Mouse (Mus musculus) testis, adult 2 months (tissue): ENCODE data around the gene Glipr1. TPM values are rescaled to one million over a fixed set of nuclear protein-coding genes. Genes with fewer than 3 reads are reported as not detected.

ENCODE experiments used
- H3K27ac ChIP-seq: fragments of 200-500 bp; 2 replicates; pipeline ENCODE4 v1.5.1; 2012; ENCODE audit warnings: low read depth, low read length; ENCODE audit not compliant: control insufficient read depth, insufficient read depth
- H3K27me3 ChIP-seq: fragments of 200-500 bp; 2 replicates; pipeline ENCODE4 v1.6.1; 2012; ENCODE audit warnings: mild to moderate bottlenecking, low read length, moderate library complexity; ENCODE audit not compliant: control insufficient read depth, insufficient read depth
- H3K36me3 ChIP-seq: fragments of 200-500 bp; 2 replicates; pipeline ENCODE4 v1.6.1; 2012; ENCODE audit warnings: mild to moderate bottlenecking, low read length; ENCODE audit not compliant: control insufficient read depth, insufficient read depth
- H3K4me1 ChIP-seq: fragments of 200-500 bp; 2 replicates; pipeline ENCODE4 v1.6.1; 2012; ENCODE audit warnings: low read length; ENCODE audit not compliant: control insufficient read depth, insufficient read depth
- H3K4me3 ChIP-seq: fragments of 200-500 bp; 2 replicates; pipeline ENCODE4 v1.5.1; 2012; ENCODE audit warnings: low read depth, mild to moderate bottlenecking, low read length, moderate library complexity, mixed read lengths; ENCODE audit not compliant: control insufficient read depth
- CTCF ChIP-seq: fragments of 200-500 bp; IDR thresholded peaks from 2 replicates; pipeline ENCODE4 v1.5.1; 2012; ENCODE audit warnings: low read depth, mild to moderate bottlenecking, inconsistent platforms, low read length, moderate library complexity; ENCODE audit not compliant: control insufficient read depth, insufficient read depth, insufficient replicate concordance
- POLR2A ChIP-seq: fragments of 200-500 bp; IDR thresholded peaks from 2 replicates; pipeline ENCODE4 v1.6.1; 2012; ENCODE audit warnings: low read depth, mild to moderate bottlenecking, inconsistent platforms, low read length, moderate library complexity; ENCODE audit not compliant: control insufficient read depth
- polyA plus RNA-seq: library from polyadenylated mRNA; depleted of rRNA; stranded (reverse); fragments of >200 nt; gene quantifications from 2 replicates; pipeline ENCODE4 v1.2.3, GENCODE M21; 2012

Glipr1 gene
- polyA plus RNA-seq, 1 experiment: 1.0 TPM

DNA sequence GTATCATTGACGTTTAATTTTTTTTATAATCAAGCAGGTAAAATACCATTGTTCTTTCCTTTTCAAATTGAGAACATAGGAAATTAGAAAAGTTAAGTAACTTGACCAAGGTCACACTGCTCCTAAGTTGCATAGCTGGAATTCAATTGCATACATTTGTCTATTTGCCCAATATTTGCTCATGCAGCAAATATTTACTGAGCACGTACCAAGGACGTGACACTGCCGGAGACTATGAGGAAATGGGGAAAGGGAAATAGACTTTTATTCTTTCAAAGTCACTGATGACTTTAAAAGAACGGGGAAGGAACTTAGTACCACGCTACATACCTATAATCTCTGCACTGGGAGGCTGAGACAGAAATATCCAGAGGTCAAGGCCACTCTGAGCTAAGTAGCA lies 42.0 kb downstream of the Glipr1 start:
- H3K36me3 ChIP-seq: no peaks in the 10 kb centered on the region
- H3K4me1 ChIP-seq: no peaks in the 10 kb centered on the region
- TF ChIP-seq POLR2A (no peak), CTCF (no peak)
- H3K4me3 ChIP-seq: no peak overlapping the region
- no peak overlapping the region for H3K27ac ChIP-seq
- H3K27me3 ChIP-seq: no peaks in the 10 kb centered on the region

- H3K4me1 ChIP-seq: no peaks in the 10 kb centered on the region
- H3K36me3 ChIP-seq: no peaks in the 10 kb centered on the region
- no peak overlapping the region for H3K27ac ChIP-seq
- TF ChIP-seq POLR2A (no peak), CTCF (no peak)
- no peak overlapping the region for H3K4me3 ChIP-seq
- no peaks in the 10 kb centered on the region for H3K27me3 ChIP-seq
Observed at GRCm38 (mm10) chr10:111959353-111959752, 43.1 kb downstream of the Glipr1 start.

DNA sequence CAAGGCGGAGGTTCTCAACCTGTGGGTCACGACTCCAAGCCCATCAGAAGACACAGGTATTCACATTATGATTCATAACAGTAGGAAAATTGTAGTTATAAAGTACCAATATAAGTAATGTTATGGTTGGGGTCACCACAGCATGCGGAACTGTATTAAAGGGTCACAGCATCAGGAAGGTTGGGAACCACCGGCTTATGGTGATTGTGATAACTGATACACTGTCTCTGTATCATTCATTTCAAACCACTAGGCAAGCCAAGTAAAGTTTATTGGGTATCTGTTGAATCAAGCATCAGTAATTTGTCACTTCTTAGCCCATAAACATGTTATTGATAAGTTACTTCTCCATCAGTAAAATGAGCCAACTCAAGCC lies 44.4 kb downstream of the Glipr1 start:
- Histone ChIP-seq H3K4me3 (no peak overlapping the region), H3K4me1 (no peaks in the 10 kb centered on the region), H3K27ac (no peak overlapping the region), H3K36me3 (no peaks in the 10 kb centered on the region), H3K27me3 (no peaks in the 10 kb centered on the region)
- TF ChIP-seq CTCF (no peak), POLR2A (no peak)

GRCm38 (mm10) chr10:111957271-111958045 lies 45.0 kb downstream of the Glipr1 start:
- no peaks in the 10 kb centered on the region for H3K36me3 ChIP-seq
- H3K27me3 ChIP-seq: no peaks in the 10 kb centered on the region
- no peak for TF ChIP-seq POLR2A
- peak; percentile 39; the same call in 1 of the 2 replicates for TF ChIP-seq CTCF
- H3K27ac ChIP-seq: no peak overlapping the region
- H3K4me3 ChIP-seq: no peak overlapping the region
- H3K4me1 ChIP-seq: no peaks in the 10 kb centered on the region

DNA sequence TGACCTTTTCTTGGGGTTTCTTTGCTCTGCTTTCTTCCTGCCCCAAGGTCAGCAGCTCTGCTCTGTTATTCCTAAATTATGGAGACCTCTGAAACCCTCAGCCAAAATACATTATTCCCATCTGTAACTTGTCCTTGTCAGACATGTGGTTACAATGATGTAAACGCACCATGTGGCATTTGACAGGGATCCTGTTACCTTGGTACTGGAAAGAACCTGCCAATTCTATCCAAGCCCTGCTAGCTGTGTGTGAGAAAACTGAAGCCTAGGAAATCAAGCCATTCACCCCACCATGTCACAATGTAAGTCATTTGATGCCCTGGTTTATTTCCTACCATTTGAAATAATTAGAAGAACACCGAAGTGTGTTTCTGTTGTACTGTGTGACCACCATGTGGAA lies 46.6 kb downstream of the Glipr1 start:
- Histone ChIP-seq H3K4me3 (no peak overlapping the region), H3K4me1 (no peaks in the 10 kb centered on the region), H3K27me3 (no peaks in the 10 kb centered on the region), H3K36me3 (no peaks in the 10 kb centered on the region), H3K27ac (no peak overlapping the region)
- TF ChIP-seq POLR2A (no peak), CTCF (no peak)

DNA sequence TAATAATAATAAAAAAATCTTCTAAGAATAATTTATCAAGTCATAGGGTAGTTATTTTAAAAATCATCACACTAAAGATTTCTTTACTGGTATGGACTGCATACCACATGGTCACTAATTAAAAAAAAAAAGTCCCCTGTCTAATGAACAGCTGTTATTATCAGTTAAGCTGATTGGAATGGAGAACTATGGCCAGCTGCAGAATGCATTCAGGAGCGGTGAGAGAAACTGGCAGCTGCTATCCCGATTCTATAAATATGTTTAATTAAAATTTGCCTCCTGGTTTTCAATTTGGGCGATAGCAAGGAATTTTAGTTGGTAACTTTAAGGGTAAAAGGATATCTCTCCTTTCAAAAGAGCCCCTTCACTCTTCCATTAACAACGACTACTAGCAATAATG lies 53.4 kb downstream of the Glipr1 start:
- Histone ChIP-seq H3K4me3 (no peak overlapping the region), H3K36me3 (no peaks in the 10 kb centered on the region), H3K27ac (no peak overlapping the region), H3K4me1 (no peaks in the 10 kb centered on the region), H3K27me3 (no peaks in the 10 kb centered on the region)
- no peak for TF ChIP-seq POLR2A
- no peak for TF ChIP-seq CTCF

GRCm38 (mm10) chr10:111948041-111948440 lies 54.4 kb downstream of the Glipr1 start:
- H3K4me1 ChIP-seq: peaks cover 2% of the 10 kb centered on the region; the same call in 1 of the 2 replicates
- TF ChIP-seq CTCF (no peak), POLR2A (no peak)
- H3K4me3 ChIP-seq: no peak overlapping the region

DNA sequence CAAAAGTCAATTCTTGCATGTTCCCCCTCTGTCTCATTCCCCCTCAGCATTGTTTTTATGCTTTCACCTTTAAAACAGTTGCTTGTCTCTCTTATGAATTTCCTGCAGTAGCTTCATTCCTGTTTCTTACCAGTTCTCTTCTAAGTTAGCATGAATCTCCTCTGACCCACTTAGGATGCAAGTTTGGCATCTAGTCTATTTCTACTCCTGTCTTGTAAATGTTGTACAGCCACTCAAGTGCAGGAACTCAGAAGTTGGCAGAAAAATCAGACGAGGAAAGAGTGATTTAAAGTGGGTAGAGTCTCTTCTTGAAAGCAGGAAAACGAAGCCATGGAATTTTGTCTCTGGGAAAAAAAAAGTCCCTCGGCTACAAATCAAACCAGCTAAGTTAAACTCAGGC lies 56.9 kb downstream of the Glipr1 start:
- H3K4me3 ChIP-seq: no peak overlapping the region
- peaks cover 9% of the 10 kb centered on the region for H3K4me1 ChIP-seq
- H3K36me3 ChIP-seq: no peaks in the 10 kb centered on the region
- no peak for TF ChIP-seq POLR2A
- no peak for TF ChIP-seq CTCF
- H3K27me3 ChIP-seq: no peaks in the 10 kb centered on the region
- H3K27ac ChIP-seq: no peak overlapping the region

More at GRCm38 (mm10) chr10:111948041-111948440, 54.4 kb downstream of the Glipr1 start:
- H3K36me3 ChIP-seq: no peaks in the 10 kb centered on the region
- no peaks in the 10 kb centered on the region for H3K27me3 ChIP-seq
- H3K27ac ChIP-seq: no peak overlapping the region
